ENCODE assay signal across 10 mouse cellular contexts in the genomic region with DNA sequence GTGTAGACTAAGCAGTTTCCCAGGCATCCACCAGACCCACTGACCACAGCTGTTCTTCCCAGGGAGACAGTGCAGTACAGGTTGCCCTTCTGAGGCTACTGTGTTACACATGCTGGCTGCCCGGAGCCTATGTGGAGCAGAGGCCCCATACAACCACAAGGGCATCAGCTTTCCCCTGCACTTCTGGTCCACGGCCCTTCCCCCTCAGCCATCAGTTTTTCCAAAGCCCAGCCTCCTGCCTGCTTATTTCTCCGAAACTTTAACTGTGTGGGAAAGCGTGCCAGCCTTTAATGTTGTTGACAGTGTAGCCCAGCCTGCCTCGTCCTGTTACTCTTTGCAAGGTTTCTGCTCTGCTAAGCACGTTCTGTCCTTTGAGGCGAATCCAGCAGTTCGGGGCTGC. TPM values are rescaled to one million over a fixed set of nuclear protein-coding genes. Genes with fewer than 3 reads are reported as not detected.
DNase-seq lines count a peak whose midpoint lies in the region; ATAC-seq and TF ChIP-seq lines count a peak whose summit lies in the region.
"Had no signal": no experiment of that assay in that cellular context is flagged by ENCODE, and none has a peak within 500 bp of the region (broad histone marks: within the 10 kb centered on the region; RNA-seq: fewer than 3 reads in every experiment).

No protein-coding gene starts in this region.

- H3K4me3 ChIP-seq in heart, embryonic 14.5 days (ENCODE audit: control insufficient read depth in 1 of 2, insufficient read depth in 1 of 2, low read depth in 1 of 2, low read length in 2 of 2), result no peak overlapping the region
- no peak overlapping the region for H3K4me3 ChIP-seq in lung, embryonic 14.5 days (ENCODE audit: low read depth, low read length)
- H3K4me3 ChIP-seq in heart, postnatal 0 days (ENCODE audit: low read depth, low read length), result no peak overlapping the region
- H3K4me3 ChIP-seq: liver, embryonic 15.5 days had no signal

- H3K4me2 ChIP-seq in heart, embryonic 14.5 days (ENCODE audit: low read length), result peak overlapping the region; percentile 63; the same call in 1 of the 2 replicates
- H3K4me2 ChIP-seq in lung, embryonic 14.5 days, result no peak overlapping the region
- H3K4me2 ChIP-seq in heart, postnatal 0 days (ENCODE audit: low read depth, low read length), result no peak overlapping the region
- H3K4me2 ChIP-seq: liver, embryonic 15.5 days had no signal

- WGBS in heart, embryonic 14.5 days, result 30% methylated on average over 8 of the region's 8 CpGs
- WGBS in lung, embryonic 14.5 days, result 58% methylated on average over 8 of the region's 8 CpGs
- 49% methylated on average over 8 of the region's 8 CpGs for WGBS in heart, postnatal 0 days

- DNase-seq in heart, postnatal 4 days, result no peak
- DNase-seq in lung, embryonic 14.5 days, result peak; percentile 28
- DNase-seq in lung, adult 18-20 months, result no peak
- no peak for DNase-seq in heart, postnatal 0 days (ENCODE audit: low spot score)
- peak; percentile 39 to 54 for DNase-seq in kidney, postnatal 4 days
- no peak for DNase-seq in spleen, postnatal 14 days (ENCODE audit: low spot score in 2 of 2)
- DNase-seq: gastrocnemius, postnatal 10 days; thymus, adult 2 months had no signal

- peak overlapping the region; percentile 35; the same call in 1 of the 2 replicates for H3K9ac ChIP-seq in heart, embryonic 14.5 days (ENCODE audit: low read length)
- no peak overlapping the region for H3K9ac ChIP-seq in lung, embryonic 14.5 days
- H3K9ac ChIP-seq in heart, postnatal 0 days (replicated peaks; ENCODE audit: low read depth, low read length), result peak overlapping the region; percentile 31; the same call in 1 of the 2 replicates
- H3K9ac ChIP-seq: liver, embryonic 15.5 days had no signal

- H3K27me3 ChIP-seq in heart, embryonic 14.5 days (ENCODE audit: control insufficient read depth, insufficient read depth, low read length), result no peaks in the 10 kb centered on the region
- H3K27me3 ChIP-seq in lung, embryonic 14.5 days (ENCODE audit: insufficient read depth, low read length), result no peaks in the 10 kb centered on the region
- H3K27me3 ChIP-seq in heart, postnatal 0 days (ENCODE audit: control insufficient read depth, insufficient read depth, low read length), result no peaks in the 10 kb centered on the region
- H3K27me3 ChIP-seq: liver, embryonic 15.5 days had no signal

- peaks cover 35% of the 10 kb centered on the region for H3K36me3 ChIP-seq in heart, embryonic 14.5 days (ENCODE audit: control insufficient read depth, insufficient read depth, low read length)
- peaks cover 72% of the 10 kb centered on the region for H3K36me3 ChIP-seq in lung, embryonic 14.5 days (ENCODE audit: insufficient read depth)
- H3K36me3 ChIP-seq in heart, postnatal 0 days (replicated peaks; ENCODE audit: control insufficient read depth, insufficient read depth, low read length), result peaks cover 23% of the 10 kb centered on the region

- no peaks in the 10 kb centered on the region for H3K9me3 ChIP-seq in heart, embryonic 14.5 days (ENCODE audit: control insufficient read depth, low read length)
- no peaks in the 10 kb centered on the region for H3K9me3 ChIP-seq in lung, embryonic 14.5 days (ENCODE audit: low read depth, low read length)
- no peaks in the 10 kb centered on the region for H3K9me3 ChIP-seq in heart, postnatal 0 days (replicated peaks; ENCODE audit: control insufficient read depth, low read length)
- H3K9me3 ChIP-seq: liver, embryonic 15.5 days had no signal

- TF ChIP-seq EP300 in heart, postnatal 0 days (IDR thresholded peaks at IDR 0.05; ENCODE audit: low read depth), result no peak

- peak overlapping the region; percentile 89 to 93 for H3K27ac ChIP-seq in heart, embryonic 14.5 days (replicated peaks in 1 of 2; ENCODE audit: control insufficient read depth in 1 of 2, insufficient read depth in 1 of 2, low read depth in 2 of 2, low read length in 2 of 2)
- peak overlapping the region; percentile 32; the same call in 1 of the 2 replicates for H3K27ac ChIP-seq in lung, embryonic 14.5 days (ENCODE audit: low read depth)
- peak overlapping the region; percentile 83 for H3K27ac ChIP-seq in heart, postnatal 0 days (ENCODE audit: low read depth)
- H3K27ac ChIP-seq: liver, embryonic 15.5 days had no signal

- TF ChIP-seq CTCF in lung, embryonic 14.5 days (IDR thresholded peaks at IDR 0.05; ENCODE audit: low read depth), result no peak
- no peak for TF ChIP-seq CTCF in heart, postnatal 0 days (IDR thresholded peaks at IDR 0.05; ENCODE audit: low read depth)

- H3K4me1 ChIP-seq in heart, embryonic 14.5 days (ENCODE audit: control insufficient read depth in 2 of 2, insufficient read depth in 2 of 2, low read length in 2 of 2), result peaks cover 37 to 42% of the 10 kb centered on the region in 2 experiments
- H3K4me1 ChIP-seq in lung, embryonic 14.5 days (ENCODE audit: insufficient read depth), result 0 out of 2 replicates have a peak, but pooled peaks cover 4% of the 10 kb centered on the region
- H3K4me1 ChIP-seq in heart, postnatal 0 days (ENCODE audit: control insufficient read depth, insufficient read depth), result peaks cover 20% of the 10 kb centered on the region

- no peak for ATAC-seq in heart, embryonic 14.5 days (ENCODE audit: insufficient number of reproducible peaks, insufficient read depth, low FRiP score, low read depth)
- no peak for ATAC-seq in lung, embryonic 14.5 days (ENCODE audit: insufficient read depth)
- no peak for ATAC-seq in heart, postnatal 0 days (ENCODE audit: insufficient read depth, low read depth)

RNA-seq across cellular contexts. Expression of a gene that starts 38.8 kb away (rescaled TPM):
- 16.1 and 16.7 TPM in 2 replicates for polyA plus RNA-seq in heart, embryonic 14.5 days (2014; fragmentation: Nextera tagmentation; extraction: Ambion mirVana)
- total RNA-seq in heart, postnatal 4 days (2021), result 10 to 100 TPM; 47.6 to 48.8 TPM
- polyA plus RNA-seq in lung, embryonic 14.5 days (2014; fragmentation: Nextera tagmentation; extraction: Ambion mirVana), result 32.6 and 34.6 TPM in 2 replicates
- 23.4 and 28.5 TPM in 2 replicates for total RNA-seq in heart, postnatal 0 days (2014; rRNA removed; ENCODE audit: low replicate concordance)
- polyA plus RNA-seq in heart, postnatal 0 days (2015; fragmentation: Nextera tagmentation; extraction: Ambion mirVana), result 11.4 and 13.3 TPM in 2 replicates

Comparison
In these comparisons a context has a peak if more than half of its experiments do, and no peak if none do; other contexts are left out.
1. DNase-seq: peak in lung, embryonic 14.5 days (single experiment) and kidney, postnatal 4 days (2 of 2); none in heart, postnatal 4 days (single experiment), lung, adult 18-20 months (0 of 2), heart, postnatal 0 days (single experiment) and spleen, postnatal 14 days (0 of 2).
2. H3K27ac ChIP-seq: peak in every context shown above with its lines; median percentile 91 in heart, embryonic 14.5 days; 83 in heart, postnatal 0 days; 32 in lung, embryonic 14.5 days.